In the genomic region with DNA sequence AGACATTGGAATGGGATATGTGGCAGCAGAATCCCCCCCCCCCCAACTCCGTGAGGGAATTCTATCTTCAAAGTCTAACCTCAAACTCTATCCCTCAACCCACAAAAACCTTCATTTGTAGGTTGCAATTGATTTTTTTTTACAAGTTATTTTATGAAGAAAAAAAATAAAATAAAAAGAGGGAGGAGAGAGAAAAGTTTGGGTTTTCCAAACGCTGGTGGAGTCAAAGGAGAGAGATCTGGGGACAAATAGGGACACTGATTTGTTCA, we compare ENCODE assay signal across 9 mouse cellular contexts. TPM values are rescaled to one million over a fixed set of nuclear protein-coding genes. Genes with fewer than 3 reads are reported as not detected.
A peak's percentile ranks its signal among the peaks of the same experiment; 100 is the strongest.
DNase-seq lines count a peak whose midpoint lies in the region; ATAC-seq and TF ChIP-seq lines count a peak whose summit lies in the region.
"Had no signal": no experiment of that assay in that cellular context is flagged by ENCODE, and none has a peak within 500 bp of the region (broad histone marks: within the 10 kb centered on the region; RNA-seq: fewer than 3 reads in every experiment).

No protein-coding gene starts in this region.

- H3K27ac ChIP-seq in cerebellum, adult 2 months (ENCODE audit: insufficient read depth, low read length), result peak overlapping the region; percentile 100
- H3K27ac ChIP-seq in lung, embryonic 15.5 days, result no peak overlapping the region
- no peak overlapping the region for H3K27ac ChIP-seq in limb, embryonic 13.5 days
- no peak overlapping the region for H3K27ac ChIP-seq in stomach, postnatal 0 days (replicated peaks)

- H3K36me3 ChIP-seq in lung, embryonic 15.5 days, result no peaks in the 10 kb centered on the region
- no peaks in the 10 kb centered on the region for H3K36me3 ChIP-seq in limb, embryonic 13.5 days
- no peaks in the 10 kb centered on the region for H3K36me3 ChIP-seq in stomach, postnatal 0 days (ENCODE audit: control insufficient read depth, insufficient read depth, low read length)

- ATAC-seq in lung, embryonic 15.5 days (ENCODE audit: borderline replicate concordance, extremely low read depth, low FRiP score, low TSS enrichment), result no peak
- no peak for ATAC-seq in limb, embryonic 13.5 days (ENCODE audit: low FRiP score, low read depth)
- no peak for ATAC-seq in stomach, postnatal 0 days (ENCODE audit: low FRiP score, low TSS enrichment)

- DNase-seq in cerebellum, adult 2 months, result no peak
- DNase-seq in cerebellum, adult 11-12 months, result no peak
- DNase-seq in lung, adult 2 months, result no peak
- DNase-seq in stomach, postnatal 0 days (ENCODE audit: low spot score), result no peak
- DNase-seq in right cerebral cortex, postnatal 36 days (ENCODE audit: low spot score in 2 of 2), result no peak
- no peak for DNase-seq in testis, postnatal 14 days (ENCODE audit: low spot score)

- no peak for TF ChIP-seq EP300 in stomach, postnatal 0 days (optimal IDR thresholded peaks at IDR 0.05)

- WGBS in cerebellum, adult 2 months, result 3% methylated on average over 2 of the region's 2 CpGs
- 2% methylated on average over 2 of the region's 2 CpGs for WGBS in lung, embryonic 15.5 days
- 9% methylated on average over 2 of the region's 2 CpGs for WGBS in lung, adult 2 months
- WGBS in limb, embryonic 13.5 days, result 3% methylated on average over 2 of the region's 2 CpGs
- WGBS in stomach, postnatal 0 days, result 5% methylated on average over 2 of the region's 2 CpGs

- peaks cover 22% of the 10 kb centered on the region for H3K4me1 ChIP-seq in cerebellum, adult 2 months (ENCODE audit: control insufficient read depth, insufficient read depth, low read length)
- peaks cover 10% of the 10 kb centered on the region; the same call in 1 of the 2 replicates for H3K4me1 ChIP-seq in lung, embryonic 15.5 days
- no peaks in the 10 kb centered on the region for H3K4me1 ChIP-seq in lung, adult 2 months (ENCODE audit: control insufficient read depth, insufficient read depth, low read length)
- peaks cover 9% of the 10 kb centered on the region; the same call in 1 of the 2 replicates for H3K4me1 ChIP-seq in limb, embryonic 13.5 days
- H3K4me1 ChIP-seq in stomach, postnatal 0 days (replicated peaks; ENCODE audit: control insufficient read depth, insufficient read depth), result no peaks in the 10 kb centered on the region

- no peak for TF ChIP-seq POLR2A in cerebellum, adult 2 months (IDR thresholded peaks at IDR 0.05; ENCODE audit: borderline replicate concordance, insufficient read depth, low read length)
- no peak for TF ChIP-seq POLR2A in lung, adult 2 months (IDR thresholded peaks at IDR 0.05; ENCODE audit: borderline replicate concordance, extremely low read depth, low read depth, low read length)

- no peak for TF ChIP-seq CTCF in cerebellum, adult 2 months (IDR thresholded peaks at IDR 0.05; ENCODE audit: borderline replicate concordance, insufficient read depth, low read depth, low read length)
- no peak for TF ChIP-seq CTCF in lung, adult 2 months (IDR thresholded peaks at IDR 0.05; ENCODE audit: insufficient read depth, low read length)
- no peak for TF ChIP-seq CTCF in stomach, postnatal 0 days (IDR thresholded peaks at IDR 0.05; ENCODE audit: low read depth)

- peak overlapping the region; percentile 87 for H3K4me2 ChIP-seq in lung, embryonic 15.5 days
- peak overlapping the region; percentile 78 for H3K4me2 ChIP-seq in limb, embryonic 13.5 days (replicated peaks)
- peak overlapping the region; percentile 85; the same call in 1 of the 2 replicates for H3K4me2 ChIP-seq in stomach, postnatal 0 days (replicated peaks; ENCODE audit: low read depth)

- H3K9ac ChIP-seq in lung, embryonic 15.5 days, result no peak overlapping the region
- H3K9ac ChIP-seq in limb, embryonic 13.5 days, result no peak overlapping the region
- H3K9ac ChIP-seq in stomach, postnatal 0 days (ENCODE audit: low read length), result no peak overlapping the region

- H3K4me3 ChIP-seq in cerebellum, adult 2 months (replicated peaks; ENCODE audit: insufficient read depth, low read depth, low read length), result peak overlapping the region; percentile 83
- peak overlapping the region; percentile 52 for H3K4me3 ChIP-seq in lung, embryonic 15.5 days
- no peak overlapping the region for H3K4me3 ChIP-seq in lung, adult 2 months (replicated peaks; ENCODE audit: extremely low read depth, low read depth, low read length)
- peak overlapping the region; percentile 50 for H3K4me3 ChIP-seq in limb, embryonic 13.5 days
- no peak overlapping the region; the same call in 1 of the 2 replicates for H3K4me3 ChIP-seq in stomach, postnatal 0 days (ENCODE audit: low read depth, low read length)

- no peaks in the 10 kb centered on the region for H3K27me3 ChIP-seq in cerebellum, adult 2 months (ENCODE audit: control insufficient read depth, insufficient read depth, low read length)
- H3K27me3 ChIP-seq in lung, embryonic 15.5 days, result peaks cover 99% of the 10 kb centered on the region
- peaks cover 97% of the 10 kb centered on the region for H3K27me3 ChIP-seq in limb, embryonic 13.5 days
- peaks cover 57% of the 10 kb centered on the region for H3K27me3 ChIP-seq in stomach, postnatal 0 days (ENCODE audit: control insufficient read depth, insufficient read depth, low read length)

- no peaks in the 10 kb centered on the region for H3K9me3 ChIP-seq in lung, embryonic 15.5 days
- H3K9me3 ChIP-seq in limb, embryonic 13.5 days, result no peaks in the 10 kb centered on the region
- no peaks in the 10 kb centered on the region for H3K9me3 ChIP-seq in stomach, postnatal 0 days (ENCODE audit: control insufficient read depth, low read length)

RNA-seq across cellular contexts. Expression of a gene that starts 16.4 kb away (rescaled TPM):
- 1,121 and 1,289 TPM in 2 replicates for polyA plus RNA-seq in cerebellum, adult 2 months (2012; rRNA removed)
- 0.04 and 0.09 TPM in 2 replicates for polyA plus RNA-seq in lung, embryonic 15.5 days (2015; fragmentation: Nextera tagmentation; extraction: Ambion mirVana)
- polyA plus RNA-seq in lung, adult 2 months (2012; rRNA removed), result 0.49 and 1.6 TPM in 2 replicates
- polyA plus RNA-seq in limb, embryonic 13.5 days (2015; fragmentation: Nextera tagmentation; extraction: Ambion mirVana), result 0.22 and 0.28 TPM in 2 replicates
- not detected in 2 replicates for polyA plus RNA-seq in stomach, postnatal 0 days (2015; fragmentation: Nextera tagmentation; extraction: Ambion mirVana)
- polyA plus RNA-seq: small intestine, adult 2 months had no signal

RNA-seq across cellular contexts. Expression of a gene that starts 19.8 kb away (rescaled TPM):
- polyA plus RNA-seq in cerebellum, adult 2 months (2012; rRNA removed), result 37.4 and 45.3 TPM in 2 replicates
- polyA plus RNA-seq in lung, embryonic 15.5 days (2015; fragmentation: Nextera tagmentation; extraction: Ambion mirVana), result 0.20 TPM in 1 of 2 replicates, not detected in the other
- not detected in 2 replicates for polyA plus RNA-seq in lung, adult 2 months (2012; rRNA removed)
- polyA plus RNA-seq in limb, embryonic 13.5 days (2015; fragmentation: Nextera tagmentation; extraction: Ambion mirVana), result 0.33 and 0.41 TPM in 2 replicates
- not detected in 2 replicates for polyA plus RNA-seq in stomach, postnatal 0 days (2015; fragmentation: Nextera tagmentation; extraction: Ambion mirVana)
- polyA plus RNA-seq: small intestine, adult 2 months had no signal

Comparison
In these comparisons a context has a peak if more than half of its experiments do, and no peak if none do; other contexts are left out.
1. H3K4me3 ChIP-seq: peak in cerebellum, adult 2 months (single experiment), lung, embryonic 15.5 days (single experiment) and limb, embryonic 13.5 days (single experiment); none in lung, adult 2 months (single experiment) and stomach, postnatal 0 days (single experiment).
2. RNA of a gene that starts 16.4 kb away (polyA plus RNA-seq): 1,121 to 1,289 TPM in cerebellum, adult 2 months; 0.49 to 1.6 TPM in lung, adult 2 months, 0.22 to 0.28 TPM in limb, embryonic 13.5 days, 0.04 to 0.09 TPM in lung, embryonic 15.5 days and not detected in stomach, postnatal 0 days; every median in the first group is over 100 times any median in the second.
3. RNA of a gene that starts 19.8 kb away (polyA plus RNA-seq): 37.4 to 45.3 TPM in cerebellum, adult 2 months; 0.33 to 0.41 TPM in limb, embryonic 13.5 days, 0.20 TPM in lung, embryonic 15.5 days, not detected in lung, adult 2 months and not detected in stomach, postnatal 0 days; every median in the first group is over 10 times any median in the second.
4. Peak in every context shown above with its lines, with median percentiles within 50 percentile points of each other: H3K4me2 ChIP-seq.